Mouse (Mus musculus) G1E (cell line): ENCODE measurements around the gene Msl2.

ENCODE experiments used
- CTCF ChIP-seq: IDR thresholded peaks from 2 replicates; pipeline ENCODE4 v1.5.1; 2012; ENCODE audit warnings: low read depth, low read length, inconsistent platforms, mixed read lengths
- GATA1 ChIP-seq: IDR thresholded peaks from 2 replicates; pipeline ENCODE4 v1.6.1; 2012; ENCODE audit warnings: borderline replicate concordance, low read length, inconsistent platforms, mixed read lengths
- TAL1 ChIP-seq: conservative IDR thresholded peaks from 2 replicates; pipeline ENCODE4 v1.6.1; 2012; ENCODE audit warnings: low read depth, low read length, inconsistent platforms, mixed read lengths

GRCm38 (mm10) chr9:101152872-101153271 is 79.0 kb downstream of the Msl2 start:
- TF ChIP-seq CTCF: no peak
- no peak for TF ChIP-seq GATA1
- TF ChIP-seq TAL1: no peak
